Mouse (Mus musculus): ENCODE measurements at regions not wholly inside any gene's neighbourhood (a gene's known extent, or its start where the extent isn't known, plus 50 kb on each side); places are given as distances from the start of the nearest gene placed in this dataset.
"Not testable (repeated sequence)": the region's sequence is repeated elsewhere in the genome, so short reads cannot be mapped to it uniquely, and the experiment has no call there.

DNA sequence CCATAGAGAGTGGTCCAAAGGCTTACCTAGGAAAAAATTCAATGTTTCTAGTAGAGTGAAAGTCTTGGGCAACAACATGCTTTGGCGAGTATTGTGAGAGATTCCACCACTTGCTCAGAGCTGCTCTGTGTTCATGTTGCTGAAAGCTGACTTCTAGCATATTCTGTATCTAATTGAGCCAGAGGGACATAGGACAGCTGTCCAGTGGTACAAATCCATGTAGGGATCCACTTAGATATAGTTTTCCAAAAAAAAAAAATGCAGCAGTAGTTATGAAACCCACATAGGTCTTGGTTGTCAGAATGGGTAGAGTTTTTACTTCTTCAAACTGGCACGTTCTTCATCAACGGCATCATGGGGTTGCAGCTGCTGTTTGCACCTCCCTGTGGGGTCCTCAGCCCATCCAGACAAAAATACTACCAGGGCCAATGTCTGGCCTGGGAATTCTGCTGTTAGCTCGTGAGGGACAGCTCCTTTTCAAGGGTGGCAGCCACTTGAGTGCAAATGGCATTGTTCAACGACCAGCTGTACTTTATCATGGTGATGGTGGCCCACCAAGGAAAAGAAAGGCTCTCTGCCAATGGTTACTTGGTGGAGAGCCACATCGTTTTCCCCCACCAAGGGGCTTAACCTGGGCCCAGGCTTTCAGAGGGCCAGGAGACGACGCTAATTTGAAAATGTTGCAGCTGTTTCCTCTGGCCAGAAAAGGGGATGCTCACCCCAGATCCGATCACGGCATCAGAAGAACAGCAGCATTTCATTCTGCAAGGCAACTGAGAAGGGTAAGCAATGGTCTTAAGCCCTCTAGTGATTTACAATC, 181.4 kb downstream of the Cdca7 start:
- ChIA-PET CTCF (interaction anchor here in 1 of 4 experiments (0.6 kb wide), 1 partner anchor 450 kb away, joined by 5 read pairs; no protein-coding TSS in a partner anchor), POLR2A (interaction anchor here in 1 of 4 experiments (0.7 kb wide), 1 partner anchor 9 kb away, joined by 4 read pairs; no protein-coding TSS in a partner anchor)

GRCm38 (mm10) chr2:72662396-72662795, 186.4 kb downstream of the Cdca7 start:
- POLR2A ChIA-PET: no interaction called here
- CTCF ChIA-PET: interaction anchor here in 1 of 4 experiments (0.6 kb wide), 1 partner anchor 238 kb away, joined by 3 read pairs; no protein-coding TSS in a partner anchor

GRCm38 (mm10) chr2:72662979-72663780, 187.2 kb downstream of the Cdca7 start:
- POLR2A ChIA-PET: interaction anchor here in 1 of 4 experiments (0.6 kb wide), 1 partner anchor 45 kb away, joined by 3 read pairs; no protein-coding TSS in a partner anchor
- CTCF ChIA-PET: interaction anchor here in 1 of 4 experiments (0.6 kb wide), 1 partner anchor 237 kb away, joined by 3 read pairs; no protein-coding TSS in a partner anchor

DNA sequence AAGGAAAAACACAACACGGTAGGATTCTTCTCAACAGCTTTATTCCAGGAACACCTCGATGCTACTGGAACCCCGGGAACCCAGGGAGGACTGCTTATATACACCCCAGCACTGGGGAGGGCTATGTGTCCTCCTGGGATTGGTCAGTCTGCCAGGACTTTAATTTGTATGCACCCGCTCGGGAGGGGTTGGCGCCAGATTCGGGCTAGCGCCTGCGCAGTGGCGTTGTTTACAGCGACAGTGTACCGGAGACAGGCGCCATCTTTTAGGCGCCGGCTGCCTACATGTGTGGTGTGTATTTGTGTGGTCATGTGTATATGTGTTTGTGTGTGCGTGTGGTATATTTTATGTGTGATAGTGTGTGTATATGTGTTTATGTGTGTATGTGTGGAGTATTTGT, 191.4 kb downstream of the Cdca7 start:
- CTCF ChIA-PET: not testable (repeated sequence)
- POLR2A ChIA-PET: interaction anchor here in 3 of 4 experiments (0.7 to 1.2 kb wide), 3 partner anchors 151 to 351 kb away, joined by 3 read pairs; no protein-coding TSS in a partner anchor

DNA sequence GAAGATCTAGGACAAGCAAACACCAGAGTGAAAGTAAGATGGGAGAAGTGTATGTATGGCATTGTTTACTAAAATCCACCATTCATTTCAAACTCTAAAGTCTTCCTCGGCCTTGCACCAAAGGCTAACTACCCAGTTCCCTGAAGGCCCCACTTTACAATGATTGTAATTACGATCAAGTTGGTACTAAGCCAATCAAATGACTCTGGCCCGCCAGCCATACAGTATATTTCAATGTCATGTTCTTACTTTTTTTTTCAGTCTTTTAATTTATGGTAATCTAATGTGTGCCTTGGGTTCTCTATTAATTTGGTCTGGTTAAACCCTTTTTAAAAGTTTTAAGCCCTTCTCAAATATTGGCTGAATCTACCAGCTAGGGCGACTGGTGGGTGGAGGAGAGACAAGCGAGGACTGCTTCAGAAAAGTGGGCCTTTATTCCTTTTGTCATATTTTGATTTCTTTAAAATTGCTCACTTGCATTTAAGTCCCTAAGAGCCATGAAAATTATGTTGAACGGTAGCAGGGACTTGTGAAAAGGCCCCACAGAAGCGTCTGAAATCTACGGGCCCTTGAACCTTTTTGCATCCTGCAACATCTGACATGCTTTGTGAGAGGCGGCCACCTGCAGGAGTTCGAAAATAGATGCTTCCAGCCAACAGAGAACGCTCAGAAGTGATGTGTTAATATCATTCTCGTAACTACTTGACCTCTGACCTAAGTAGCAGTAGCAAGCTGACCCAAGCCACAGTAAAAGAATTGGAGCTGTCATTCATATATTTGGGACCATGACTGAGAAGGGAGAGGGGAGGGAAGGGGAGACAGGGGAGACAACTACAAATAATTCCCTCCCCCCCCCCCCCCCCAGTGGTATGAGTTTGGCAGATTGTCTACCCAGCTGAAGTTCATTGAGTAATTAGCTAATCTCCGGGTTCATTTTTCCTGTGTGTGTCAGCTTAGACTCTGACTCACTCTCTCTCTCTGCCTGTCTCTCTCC, 197.2 kb downstream of the Cdca7 start:
- ChIA-PET CTCF (interaction anchor here in 1 of 4 experiments (0.6 to 0.7 kb wide), 2 partner anchors 474 to 509 kb away, joined by 4 to 15 read pairs; no protein-coding TSS in a partner anchor), POLR2A (interaction anchor here in 2 of 4 experiments (0.6 kb wide), 3 partner anchors 38 to 597 kb away, joined by 3 to 6 read pairs (median 5); no protein-coding TSS in a partner anchor)

- POLR2A ChIA-PET: interaction anchor here in 3 of 4 experiments (0.6 to 0.7 kb wide), 3 partner anchors 39 to 104 kb away, joined by 3 to 6 read pairs (median 4); no protein-coding TSS in a partner anchor
- CTCF ChIA-PET: interaction anchor here in 1 of 4 experiments (0.7 kb wide), 1 partner anchor 510 kb away, joined by 15 read pairs; no protein-coding TSS in a partner anchor
These were observed 198.3 kb downstream of the Cdca7 start for GRCm38 (mm10) chr2:72674229-72674628.

DNA sequence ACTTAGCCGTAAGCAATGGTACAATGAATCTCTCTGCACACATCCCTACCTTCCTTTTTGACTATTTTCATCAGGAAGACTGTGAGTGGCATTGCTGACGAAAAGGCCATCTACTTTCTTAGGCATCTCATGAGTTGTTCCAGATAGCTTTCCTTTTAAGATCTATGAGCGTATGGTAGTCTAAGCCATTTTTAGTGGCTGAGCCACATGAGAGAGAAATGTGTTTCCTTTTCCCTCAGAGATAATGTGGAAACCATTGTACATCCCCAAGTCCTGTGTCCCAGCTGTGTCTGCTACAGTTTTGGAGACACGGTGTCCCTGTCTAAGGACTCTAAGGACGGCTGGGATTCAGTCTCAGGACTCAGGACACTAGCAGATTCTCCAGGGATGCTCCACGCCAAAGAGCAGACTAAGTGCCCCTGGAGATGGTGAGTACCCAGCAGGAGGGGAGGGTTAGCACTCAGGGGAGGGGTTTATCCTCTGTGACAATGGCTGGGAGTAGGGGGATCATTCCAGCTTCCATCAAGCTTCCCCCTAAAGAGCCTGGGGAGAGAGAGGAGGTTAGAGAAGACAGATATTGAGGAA, 199.0 kb downstream of the Cdca7 start:
- ChIA-PET CTCF (no interaction called here), POLR2A (interaction anchor here in 1 of 4 experiments (0.7 kb wide), 1 partner anchor 105 kb away, joined by 4 read pairs; no protein-coding TSS in a partner anchor)

DNA sequence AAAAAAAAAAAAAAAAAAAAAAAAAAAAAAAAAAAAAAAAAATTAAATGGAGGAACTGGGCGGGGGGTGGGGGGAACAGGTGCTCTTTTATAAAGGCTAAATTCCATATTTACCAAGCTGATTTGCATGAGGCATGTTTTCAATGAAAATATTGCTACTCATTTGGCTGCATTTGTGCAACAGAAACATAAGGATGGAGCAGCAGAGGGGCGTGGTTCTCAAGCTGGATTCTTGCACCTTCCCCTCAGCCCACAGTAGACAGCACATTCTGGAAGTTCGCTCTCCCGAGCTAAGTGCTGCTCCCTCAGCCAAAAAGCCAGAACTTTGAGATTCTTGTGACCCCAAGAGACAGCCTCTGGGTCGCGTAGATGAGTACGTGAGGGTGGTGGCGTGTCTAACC, 201.8 kb downstream of the Cdca7 start:
- ChIA-PET CTCF (interaction anchor here in 1 of 4 experiments (0.8 kb wide), 1 partner anchor 443 kb away, joined by 18 read pairs; no protein-coding TSS in a partner anchor), POLR2A (interaction anchor here in 1 of 4 experiments (0.6 kb wide), 1 partner anchor 260 kb away, joined by 4 read pairs; no protein-coding TSS in a partner anchor)

GRCm38 (mm10) chr2:72688031-72688430, 212.1 kb downstream of the Cdca7 start:
- CTCF ChIA-PET: no interaction called here
- POLR2A ChIA-PET: no interaction called here

DNA sequence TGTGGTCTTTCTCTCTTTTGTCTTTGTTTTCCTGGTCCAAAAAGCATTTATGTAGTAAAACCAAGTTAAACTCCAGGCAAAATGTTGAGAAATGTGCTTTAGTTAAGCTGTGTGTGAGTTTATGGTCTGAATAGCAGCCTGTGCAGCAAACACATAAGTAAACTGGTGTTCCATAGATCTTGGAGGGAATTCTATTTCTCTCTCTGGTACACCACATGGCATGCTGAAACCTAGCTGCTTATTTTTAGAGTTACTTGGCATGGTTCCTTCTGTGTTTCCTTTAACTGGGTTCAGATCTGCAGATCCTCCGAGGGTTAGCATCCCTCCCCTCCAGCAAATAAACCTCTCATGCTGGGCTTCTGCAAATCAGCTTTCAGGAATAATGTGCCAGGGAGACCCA, 225.1 kb downstream of the Cdca7 start:
- POLR2A ChIA-PET: no interaction called here
- CTCF ChIA-PET: no interaction called here

DNA sequence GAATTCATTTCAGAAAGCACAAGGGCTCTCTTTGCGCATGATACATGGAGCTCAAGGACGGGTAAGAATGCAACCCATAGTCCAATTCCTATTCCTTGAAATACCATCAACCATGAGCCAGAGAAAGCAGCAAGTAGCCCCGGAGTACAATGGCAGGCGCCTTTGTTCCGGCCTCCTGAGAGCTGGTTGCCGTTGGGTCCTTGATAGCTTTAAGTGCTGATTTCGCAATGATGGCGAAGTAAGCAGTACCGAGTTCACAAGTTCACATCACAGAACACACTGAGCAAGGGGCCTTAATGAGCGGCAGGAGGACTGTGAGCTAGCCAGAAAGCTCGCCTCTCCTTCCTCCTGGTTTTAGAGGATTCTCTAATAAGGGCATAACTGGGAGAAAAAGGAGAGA, 227.3 kb downstream of the Cdca7 start:
- CTCF ChIA-PET: interaction anchor here in 1 of 4 experiments (0.8 kb wide), 1 partner anchor 469 kb away, joined by 3 read pairs; no protein-coding TSS in a partner anchor
- POLR2A ChIA-PET: interaction anchor here in 1 of 4 experiments (0.7 to 1.2 kb wide), 5 partner anchors 13 to 313 kb away, joined by 3 to 4 read pairs (median 3); no protein-coding TSS in a partner anchor

DNA sequence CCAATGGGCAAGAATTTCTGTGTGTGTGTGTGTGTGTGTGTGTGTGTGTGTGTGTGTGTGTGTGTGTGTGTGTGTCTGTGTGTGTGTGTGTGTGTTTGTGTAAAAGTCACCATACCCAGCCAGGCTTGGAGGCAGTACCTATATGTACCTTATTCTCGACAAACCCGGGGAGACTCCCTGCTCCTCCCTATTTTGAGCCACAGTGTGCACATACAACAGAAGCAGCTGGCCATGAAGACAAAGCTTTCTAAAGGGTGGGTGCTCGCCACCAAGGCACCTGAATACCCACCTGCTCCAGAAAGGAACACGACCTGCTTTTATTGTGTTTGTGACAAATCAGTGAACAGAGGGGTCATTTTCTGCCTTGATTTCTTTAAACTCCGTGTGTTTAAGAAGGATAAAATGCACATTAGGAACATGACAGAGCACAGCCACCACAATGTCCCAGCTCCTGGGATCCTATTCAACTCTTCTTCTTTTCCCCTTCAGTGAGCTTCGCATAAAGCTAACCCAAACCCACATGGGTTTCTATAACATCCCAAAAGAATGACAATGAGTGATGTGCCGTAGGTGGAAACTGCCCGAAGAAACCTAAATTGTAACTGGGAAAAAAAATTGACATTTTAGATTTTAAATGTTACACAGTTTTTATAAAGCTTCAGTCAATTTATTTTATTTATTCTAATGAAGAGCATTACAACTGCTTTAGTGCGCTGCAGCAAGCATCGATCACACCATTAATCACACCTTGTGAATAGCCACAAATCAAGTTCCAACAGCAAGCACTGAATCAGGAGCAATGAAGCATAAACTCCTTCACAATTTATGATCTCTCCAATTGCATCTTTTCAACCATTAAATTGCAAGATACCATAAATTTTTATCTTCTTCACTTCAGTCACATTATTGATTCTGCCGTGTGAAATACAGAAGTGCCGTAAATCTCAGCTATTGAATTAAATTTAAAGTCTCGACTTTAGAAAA, 232.0 kb downstream of the Cdca7 start:
- POLR2A ChIA-PET: interaction anchor here in 1 of 4 experiments (0.6 to 0.7 kb wide), 2 partner anchors 25 to 244 kb away, joined by 3 to 5 read pairs; no protein-coding TSS in a partner anchor
- CTCF ChIA-PET: interaction anchor here in 1 of 4 experiments (0.6 kb wide), 1 partner anchor 25 kb away, joined by 7 read pairs; no protein-coding TSS in a partner anchor

- POLR2A ChIA-PET: no interaction called here
- CTCF ChIA-PET: interaction anchor here in 1 of 4 experiments (0.6 kb wide), 1 partner anchor 259 kb away, joined by 9 read pairs; no protein-coding TSS in a partner anchor
These were observed 241.0 kb downstream of the Cdca7 start for GRCm38 (mm10) chr2:72716931-72717330.

DNA sequence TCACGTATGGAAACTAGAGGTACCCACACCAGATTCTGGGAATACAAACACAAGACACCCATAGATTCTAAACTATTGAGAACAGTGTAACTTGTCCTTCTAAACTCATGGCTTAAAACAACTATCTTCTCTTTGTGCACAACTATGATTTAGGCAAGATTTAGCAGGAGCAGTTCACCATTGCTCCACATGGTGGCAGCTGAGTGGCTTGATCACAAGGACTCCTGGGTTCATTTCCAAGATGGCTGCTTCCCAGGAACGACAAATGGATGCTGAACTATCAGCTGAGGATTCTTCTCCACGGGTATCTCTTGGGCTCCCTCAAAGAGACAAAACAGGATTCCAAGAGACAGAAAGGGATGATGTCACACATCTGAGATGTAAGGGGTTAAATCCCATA, 251.5 kb downstream of the Sp3 start:
- ChIA-PET POLR2A (interaction anchor here in 1 of 4 experiments (0.6 to 1.5 kb wide), 3 partner anchors 197 to 355 kb away, joined by 3 to 4 read pairs (median 3); no protein-coding TSS in a partner anchor), CTCF (interaction anchor here in 3 of 4 experiments (0.5 to 1.6 kb wide), 6 partner anchors 9 to 550 kb away, joined by 3 to 7 read pairs (median 4); no protein-coding TSS in a partner anchor)

- ChIA-PET POLR2A (interaction anchor here in 1 of 4 experiments (0.7 kb wide), 1 partner anchor 19 kb away, joined by 3 read pairs; no protein-coding TSS in a partner anchor), CTCF (interaction anchor here in 1 of 4 experiments (0.6 kb wide), 1 partner anchor 26 kb away, joined by 7 read pairs; no protein-coding TSS in a partner anchor)
These were observed 246.9 kb downstream of the Sp3 start for GRCm38 (mm10) chr2:72733371-72733770.

GRCm38 (mm10) chr2:72735035-72735434, 245.2 kb downstream of the Sp3 start:
- POLR2A ChIA-PET: no interaction called here

More at GRCm38 (mm10) chr2:72735035-72735434, 245.2 kb downstream of the Sp3 start:
- CTCF ChIA-PET: no interaction called here
